Mouse (Mus musculus) kidney, embryonic 15.5 days (tissue): ENCODE data around the gene Clcn6. TPM values are rescaled to one million over a fixed set of nuclear protein-coding genes. Genes with fewer than 3 reads are reported as not detected.

Experiments used
- ATAC-seq: fragments of 200-750 bp; cut with Nextera tagmentation; replicated peaks from 2 replicates; pipeline ENCODE4 v1.8.0; 2017; ENCODE audit warnings: moderate TSS enrichment; ENCODE audit not compliant: low FRiP score
- H3K27ac ChIP-seq: fragments of 300-500 bp; sonication (generic); 2 replicates; pipeline ENCODE4 v1.5.1; 2015; ENCODE audit warnings: mild to moderate bottlenecking, inconsistent platforms
- H3K27me3 ChIP-seq: fragments of 300-500 bp; sonication (generic); 2 replicates; pipeline ENCODE4 v1.6.1; 2015; ENCODE audit warnings: inconsistent platforms
- H3K36me3 ChIP-seq: fragments of 300-500 bp; sonication (generic); 2 replicates; pipeline ENCODE4 v1.6.1; 2015; ENCODE audit warnings: inconsistent platforms
- H3K4me1 ChIP-seq: fragments of 300-500 bp; sonication (generic); 2 replicates; pipeline ENCODE4 v1.6.1; 2015; ENCODE audit warnings: inconsistent platforms
- H3K4me2 ChIP-seq: fragments of 300-500 bp; sonication (generic); 2 replicates; pipeline ENCODE4 v1.6.1; 2015; ENCODE audit warnings: moderate library complexity, mild to moderate bottlenecking, inconsistent platforms
- H3K4me3 ChIP-seq: fragments of 300-500 bp; sonication (generic); replicated peaks from 2 replicates; pipeline ENCODE4 v1.5.1; 2015; ENCODE audit warnings: mild to moderate bottlenecking, inconsistent platforms
- H3K9ac ChIP-seq: fragments of 300-500 bp; sonication (generic); 2 replicates; pipeline ENCODE4 v1.6.1; 2015; ENCODE audit warnings: mild to moderate bottlenecking, inconsistent platforms
- H3K9me3 ChIP-seq: fragments of 300-500 bp; sonication (generic); replicated peaks from 2 replicates; pipeline ENCODE4 v1.6.1; 2016; ENCODE audit warnings: inconsistent platforms
- WGBS: fragments of 180-500 bp; shearing (Covaris S2); methylation state at CpG from one replicate; pipeline ENCODE4 v1.1.7; 2015; ENCODE audit warnings: mixed read lengths; 5-methylcytosine and 5-hydroxymethylcytosine counted together
- polyA plus RNA-seq: library from polyadenylated mRNA; unstranded; fragments of >200 nt; fragmentation: Nextera tagmentation; extraction: Ambion mirVana; gene quantifications from 2 replicates; pipeline ENCODE4 v1.2.1, GENCODE M21; 2015

Gene Clcn6
- 6.4 and 6.6 TPM in 2 replicates for polyA plus RNA-seq

GRCm38 (mm10) chr4:148038600-148039253 lies at the start of gene Clcn6, which contains the start of gene Mthfr:
Gene Clcn6, minus strand, starts transcription at chr4:148038821.
Gene Mthfr, plus strand, starts transcription at chr4:148039077.
- Histone ChIP-seq H3K9ac (peak within 1 kb of the TSS; percentile 66), H3K4me2 (peak within 1 kb of the TSS; percentile 79), H3K9me3 (no peaks in the 10 kb centered on the region), H3K36me3 (peaks cover 29% of the 10 kb centered on the region), H3K27ac (peak within 1 kb of the TSS; percentile 94), H3K27me3 (no peaks in the 10 kb centered on the region), H3K4me3 (peak within 1 kb of the TSS; percentile 77), H3K4me1 (peaks cover 53% of the 10 kb centered on the region)
- WGBS = under 1% methylated on average over 54 of the region's 54 CpGs
- ATAC-seq = peak; percentile 93

DNA sequence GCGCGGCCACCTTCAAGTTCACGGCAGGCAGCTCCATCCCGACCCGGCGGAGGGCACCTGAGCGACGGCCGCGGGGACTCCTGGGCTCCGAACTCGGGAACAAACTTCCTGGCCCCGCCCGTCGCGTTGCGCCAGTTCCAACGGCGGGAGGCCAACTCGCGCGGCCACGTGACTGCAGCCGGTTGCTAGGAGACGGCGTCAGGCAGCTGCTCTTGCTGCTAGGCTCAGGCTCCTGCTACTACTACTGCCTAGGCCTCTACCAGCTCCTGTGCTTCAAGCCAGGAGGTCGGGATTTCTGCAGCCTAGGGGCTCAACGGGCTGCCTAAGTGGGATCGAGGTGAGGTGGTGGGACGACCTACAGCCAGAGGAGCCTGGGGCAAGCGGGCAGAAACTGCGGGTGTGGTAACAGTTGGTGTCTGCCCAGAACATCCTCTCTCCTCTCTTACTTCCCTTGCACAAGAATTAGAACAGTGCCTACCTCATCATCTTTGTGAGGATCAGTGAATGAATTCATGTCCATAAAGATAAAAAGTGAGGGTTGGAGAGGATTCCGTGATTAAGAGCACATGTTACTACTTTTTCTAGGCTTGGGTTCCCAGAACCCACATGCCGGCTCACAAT lies 49.4 kb upstream of the Clcn6 start, which contains the start of gene Agtrap:
Gene Agtrap, minus strand, starts transcription at position 125 of the 621 bp plus-strand sequence.
- H3K27me3 ChIP-seq = no peaks in the 10 kb centered on the region
- H3K4me2 ChIP-seq = peak within 1 kb of the TSS; percentile 86
- H3K9me3 ChIP-seq = no peaks in the 10 kb centered on the region
- no peaks in the 10 kb centered on the region for H3K36me3 ChIP-seq
- H3K9ac ChIP-seq = peak within 1 kb of the TSS; percentile 76
- 7% methylated on average over 34 of the region's 34 CpGs for WGBS
- peak; percentile 92 for ATAC-seq
- peak within 1 kb of the TSS; percentile 81 for H3K4me3 ChIP-seq
- peak within 1 kb of the TSS; percentile 86 for H3K27ac ChIP-seq
- peaks cover 47% of the 10 kb centered on the region for H3K4me1 ChIP-seq

GRCm38 (mm10) chr4:148087091-148087906 lies 48.7 kb upstream of the Clcn6 start:
- no peaks in the 10 kb centered on the region for H3K36me3 ChIP-seq
- ATAC-seq = peak; percentile 55
- H3K4me2 ChIP-seq = peak overlapping the region; percentile 86
- peak overlapping the region; percentile 76 for H3K9ac ChIP-seq
- peak overlapping the region; percentile 81 for H3K4me3 ChIP-seq
- H3K27ac ChIP-seq = peak overlapping the region; percentile 86
- peaks cover 54% of the 10 kb centered on the region for H3K4me1 ChIP-seq
- H3K27me3 ChIP-seq = no peaks in the 10 kb centered on the region
- WGBS = 4% methylated on average over 30 of the region's 30 CpGs
- no peaks in the 10 kb centered on the region for H3K9me3 ChIP-seq

- Histone ChIP-seq H3K27me3 (no peaks in the 10 kb centered on the region), H3K27ac (peak overlapping the region; percentile 51; the same call in 1 of the 2 replicates), H3K4me3 (no peak overlapping the region), H3K36me3 (peaks cover 10% of the 10 kb centered on the region), H3K4me2 (0 out of 2 replicates have a peak overlapping the region, but pooled peaks have one; percentile 1), H3K9me3 (no peaks in the 10 kb centered on the region), H3K4me1 (peaks cover 54% of the 10 kb centered on the region), H3K9ac (0 out of 2 replicates have a peak overlapping the region, but pooled peaks have one; percentile 4)
- 67% methylated on average over 3 of the region's 3 CpGs for WGBS
- ATAC-seq = no peak
Measured at GRCm38 (mm10) chr4:148085907-148086305, 47.3 kb upstream of the Clcn6 start.

DNA sequence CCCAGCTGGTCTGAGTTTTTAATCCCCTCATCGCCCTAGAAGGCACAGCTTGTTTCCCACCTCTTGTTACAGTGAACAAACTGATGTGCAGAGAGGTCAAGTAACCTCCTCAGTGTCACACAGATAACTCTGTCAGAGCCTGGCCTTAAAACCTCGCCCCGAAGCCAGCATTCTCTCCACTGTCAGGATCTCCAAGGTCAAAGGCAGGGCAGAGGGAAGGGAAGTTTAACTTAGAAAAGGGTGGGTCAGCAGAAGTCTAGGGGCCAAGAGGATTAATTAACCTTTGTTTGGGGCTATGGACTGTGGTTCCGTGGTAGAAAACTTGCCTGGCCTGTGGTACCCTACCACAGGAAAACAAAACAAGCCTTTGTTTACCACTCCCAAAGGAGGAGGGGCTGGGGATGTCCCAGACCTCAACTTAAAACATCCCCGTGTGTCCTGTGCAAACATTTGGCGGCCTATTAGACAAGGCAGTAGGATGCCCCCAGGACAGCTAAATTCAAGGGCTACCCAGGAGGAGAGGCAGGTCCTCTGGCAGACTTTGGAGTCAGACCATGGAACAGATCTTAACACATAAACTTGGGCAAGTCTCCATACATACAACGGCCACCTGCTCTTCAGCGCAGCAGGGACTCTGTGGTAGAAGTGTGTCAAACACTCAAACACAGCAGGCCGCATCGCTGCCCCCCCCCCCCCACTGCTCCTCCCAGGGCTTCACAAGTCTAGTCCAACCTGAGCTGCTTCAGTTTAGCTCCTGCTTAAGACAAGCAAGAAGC lies 46.7 kb upstream of the Clcn6 start:
- Histone ChIP-seq H3K27ac (peak overlapping the region; percentile 51; the same call in 1 of the 2 replicates), H3K4me3 (no peak overlapping the region), H3K4me1 (peaks cover 54% of the 10 kb centered on the region), H3K9ac (0 out of 2 replicates have a peak overlapping the region, but pooled peaks have one; percentile 4), H3K27me3 (no peaks in the 10 kb centered on the region), H3K36me3 (peaks cover 16% of the 10 kb centered on the region), H3K9me3 (no peaks in the 10 kb centered on the region), H3K4me2 (0 out of 2 replicates have a peak overlapping the region, but pooled peaks have one; percentile 1)
- 46% methylated on average over 10 of the region's 10 CpGs for WGBS
- ATAC-seq = no peak

GRCm38 (mm10) chr4:148084261-148084714 lies 45.7 kb upstream of the Clcn6 start:
- Histone ChIP-seq H3K4me1 (peaks cover 54% of the 10 kb centered on the region), H3K36me3 (peaks cover 26% of the 10 kb centered on the region), H3K4me3 (no peak overlapping the region), H3K27ac (peak overlapping the region; percentile 55), H3K4me2 (peak overlapping the region; percentile 19; the same call in 1 of the 2 replicates), H3K27me3 (no peaks in the 10 kb centered on the region), H3K9me3 (no peaks in the 10 kb centered on the region), H3K9ac (no peak overlapping the region)
- WGBS = 12% methylated on average over 8 of the region's 8 CpGs
- no peak for ATAC-seq

DNA sequence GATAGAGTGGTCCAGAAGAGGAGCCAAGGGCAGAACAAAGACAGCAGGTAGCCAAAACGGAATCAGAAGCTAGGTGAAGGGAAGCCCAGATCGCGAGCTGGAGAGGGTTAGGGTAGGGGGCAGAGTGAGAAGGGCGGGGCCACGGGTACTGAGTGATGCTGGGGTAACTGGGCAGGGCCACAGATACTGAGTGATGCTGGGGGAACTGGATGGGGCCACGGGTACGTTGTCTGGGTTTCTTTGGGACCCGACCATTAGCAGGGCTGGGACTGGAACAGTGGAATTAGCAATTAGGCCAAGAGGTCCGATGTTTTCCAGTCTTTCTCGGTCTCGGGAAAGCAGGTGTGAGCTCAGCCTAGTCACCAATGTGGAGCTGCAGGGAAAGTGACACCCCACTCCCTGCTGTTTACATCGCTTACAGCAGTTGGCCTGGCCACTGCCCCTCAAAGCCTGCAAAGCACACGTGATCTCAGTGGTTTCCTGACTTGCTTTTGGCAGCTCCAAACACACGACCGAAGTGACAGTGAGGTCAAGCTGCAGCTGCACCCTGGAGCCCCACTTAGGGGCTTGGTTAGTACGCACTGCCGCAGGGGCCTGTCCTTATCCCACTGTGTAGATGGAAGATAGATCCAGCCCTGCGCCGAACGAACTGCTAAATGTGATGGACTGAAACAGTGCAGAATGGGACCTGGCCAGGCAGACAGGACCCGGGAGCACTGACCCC lies 44.7 kb upstream of the Clcn6 start:
- no peaks in the 10 kb centered on the region for H3K27me3 ChIP-seq
- H3K36me3 ChIP-seq = peaks cover 26% of the 10 kb centered on the region
- WGBS = 50% methylated on average over 21 of the region's 21 CpGs
- H3K9ac ChIP-seq = no peak overlapping the region
- H3K4me2 ChIP-seq = no peak overlapping the region
- H3K27ac ChIP-seq = peak overlapping the region; percentile 55; the same call in 1 of the 2 replicates
- no peak overlapping the region for H3K4me3 ChIP-seq
- no peak for ATAC-seq
- H3K9me3 ChIP-seq = no peaks in the 10 kb centered on the region
- peaks cover 53% of the 10 kb centered on the region for H3K4me1 ChIP-seq

DNA sequence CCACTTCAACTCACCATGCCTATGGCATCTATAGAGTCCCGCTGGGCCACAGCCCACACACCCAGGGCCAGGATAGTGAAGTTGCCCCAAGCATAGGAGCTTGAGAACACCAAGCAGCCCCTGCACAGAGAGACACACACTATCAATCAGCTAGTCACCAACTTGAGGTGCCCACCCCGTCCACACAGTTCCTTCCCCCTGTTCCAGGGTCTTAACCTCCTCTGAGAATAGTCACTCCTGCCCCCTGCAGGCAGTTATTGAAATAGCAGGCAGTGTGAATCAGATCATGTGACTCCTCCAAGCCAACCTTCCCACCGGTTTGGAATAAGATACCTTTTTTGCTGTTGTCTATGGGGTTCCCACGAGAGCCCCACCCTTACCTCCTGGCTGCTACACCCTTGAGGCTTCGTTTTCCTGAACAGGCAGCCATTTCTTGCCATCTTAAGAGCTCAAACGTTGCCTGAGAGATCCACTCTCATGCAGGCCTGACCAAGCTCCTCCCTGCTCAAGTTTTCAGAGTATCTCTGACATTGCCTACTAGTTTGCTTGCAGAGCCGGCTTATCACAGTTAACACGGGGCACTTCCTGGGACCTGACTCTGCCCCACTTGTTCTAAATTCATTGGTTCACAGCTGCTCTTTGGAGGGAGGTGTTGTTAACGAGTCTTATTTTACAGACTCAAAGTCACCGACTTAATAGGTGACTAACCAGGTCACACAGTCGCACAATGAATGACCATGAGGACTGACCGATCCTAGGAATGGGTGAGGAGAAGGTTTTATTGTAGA lies 43.8 kb upstream of the Clcn6 start:
- peak; percentile 16; the same call in 1 of the 2 replicates for ATAC-seq
- no peak overlapping the region for H3K9ac ChIP-seq
- no peaks in the 10 kb centered on the region for H3K27me3 ChIP-seq
- no peak overlapping the region for H3K4me3 ChIP-seq
- no peak overlapping the region for H3K4me2 ChIP-seq
- WGBS = 45% methylated on average over 12 of the region's 12 CpGs
- peaks cover 26% of the 10 kb centered on the region for H3K36me3 ChIP-seq
- peak overlapping the region; percentile 55; the same call in 1 of the 2 replicates for H3K27ac ChIP-seq
- H3K9me3 ChIP-seq = no peaks in the 10 kb centered on the region
- H3K4me1 ChIP-seq = peaks cover 49% of the 10 kb centered on the region

DNA sequence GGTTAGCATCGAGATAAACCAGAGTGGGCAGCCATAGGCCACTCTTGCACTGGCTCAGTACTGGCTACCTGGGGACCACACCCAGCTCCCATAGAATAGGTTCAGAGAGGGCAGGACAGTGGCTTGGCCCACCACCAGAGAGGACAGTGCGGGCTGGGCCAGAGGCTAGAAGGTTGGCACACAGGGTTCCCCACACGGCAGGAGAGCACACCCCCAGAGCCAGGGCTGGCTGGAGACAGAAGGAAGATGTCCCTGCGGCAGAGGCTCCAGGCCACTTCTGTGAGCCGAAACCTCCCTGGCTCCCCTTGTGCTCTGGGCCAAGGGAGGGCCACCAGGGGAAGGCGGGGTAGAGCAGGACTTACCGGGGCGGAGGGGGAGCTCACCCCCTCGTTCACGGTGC lies 42.6 kb upstream of the Clcn6 start:
- Histone ChIP-seq H3K27me3 (no peaks in the 10 kb centered on the region), H3K27ac (no peak overlapping the region), H3K36me3 (peaks cover 26% of the 10 kb centered on the region), H3K9me3 (no peaks in the 10 kb centered on the region), H3K4me1 (peaks cover 37% of the 10 kb centered on the region), H3K4me2 (no peak overlapping the region), H3K9ac (no peak overlapping the region), H3K4me3 (no peak overlapping the region)
- WGBS = 94% methylated on average over 10 of the region's 10 CpGs
- no peak for ATAC-seq

DNA sequence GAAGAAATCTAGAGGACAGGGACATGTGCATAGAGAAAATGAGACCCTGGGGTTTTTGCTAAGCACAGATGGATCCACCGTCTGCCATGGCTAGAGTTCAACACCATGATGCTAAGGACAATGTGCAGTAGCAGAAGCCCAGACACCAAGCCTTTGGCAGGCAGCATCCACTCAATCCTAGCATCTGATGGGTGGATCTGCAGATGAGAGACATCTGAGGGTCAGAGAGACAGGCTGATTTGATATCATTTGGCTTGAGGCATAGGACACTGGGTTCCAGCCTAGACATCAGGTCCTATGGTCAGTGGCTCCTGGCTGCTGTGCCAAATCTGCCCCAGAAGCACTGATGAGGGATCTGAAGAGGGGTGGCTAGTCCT lies 42.0 kb upstream of the Clcn6 start:
- Histone ChIP-seq H3K36me3 (peaks cover 26% of the 10 kb centered on the region), H3K4me1 (peaks cover 31% of the 10 kb centered on the region)
- 79% methylated on average over 1 of the region's 1 CpGs for WGBS

More for the DNA sequence above, 42.0 kb upstream of the Clcn6 start:
- Histone ChIP-seq H3K9me3 (no peaks in the 10 kb centered on the region), H3K9ac (no peak overlapping the region), H3K27me3 (no peaks in the 10 kb centered on the region), H3K4me2 (no peak overlapping the region), H3K4me3 (no peak overlapping the region), H3K27ac (no peak overlapping the region)
- ATAC-seq = no peak
